Mouse (Mus musculus) kidney, postnatal 36 days (tissue): ENCODE data around the gene Slc7a6.
"Not testable (repeated sequence)": the region's sequence is repeated elsewhere in the genome, so short reads cannot be mapped to it uniquely, and the experiment has no call there.

Experiments
- DNase-seq, 2 experiments: peaks; one replicate each; pipeline ENCODE4 v3.0.0; 2021 to 2022; ENCODE audit warnings: mixed read lengths in 2 of 2

Slc7a6 gene

GRCm38 (mm10) chr8:106193162-106193561 lies 24.5 kb downstream of the Slc7a6 start:
- DNase-seq = no peak

- DNase-seq = no peak
Observed at GRCm38 (mm10) chr8:106194062-106194461, 25.4 kb downstream of the Slc7a6 start.

- DNase-seq = peak; percentile 28 to 58
Observed at GRCm38 (mm10) chr8:106198741-106199140, 30.1 kb downstream of the Slc7a6 start.

DNA sequence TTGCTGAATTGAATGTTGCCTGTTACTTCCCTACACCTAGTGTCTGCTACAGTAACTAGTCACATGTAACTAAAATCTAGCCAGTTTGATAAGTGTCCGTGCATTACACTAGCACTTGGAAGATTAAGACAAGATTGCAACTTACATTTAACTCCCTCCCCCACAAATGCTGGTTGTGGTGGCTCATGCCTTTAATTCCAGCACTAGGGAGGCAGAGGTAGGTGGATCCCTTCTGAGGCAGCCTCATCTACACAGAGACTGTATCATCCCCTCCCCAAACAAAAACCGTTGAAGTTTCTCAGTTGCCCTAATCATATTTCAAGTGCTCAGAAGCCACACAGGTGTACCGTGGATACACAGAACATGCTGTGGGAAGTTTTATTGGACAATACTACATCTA lies 30.9 kb downstream of the Slc7a6 start:
- DNase-seq = not testable (repeated sequence)

DNA sequence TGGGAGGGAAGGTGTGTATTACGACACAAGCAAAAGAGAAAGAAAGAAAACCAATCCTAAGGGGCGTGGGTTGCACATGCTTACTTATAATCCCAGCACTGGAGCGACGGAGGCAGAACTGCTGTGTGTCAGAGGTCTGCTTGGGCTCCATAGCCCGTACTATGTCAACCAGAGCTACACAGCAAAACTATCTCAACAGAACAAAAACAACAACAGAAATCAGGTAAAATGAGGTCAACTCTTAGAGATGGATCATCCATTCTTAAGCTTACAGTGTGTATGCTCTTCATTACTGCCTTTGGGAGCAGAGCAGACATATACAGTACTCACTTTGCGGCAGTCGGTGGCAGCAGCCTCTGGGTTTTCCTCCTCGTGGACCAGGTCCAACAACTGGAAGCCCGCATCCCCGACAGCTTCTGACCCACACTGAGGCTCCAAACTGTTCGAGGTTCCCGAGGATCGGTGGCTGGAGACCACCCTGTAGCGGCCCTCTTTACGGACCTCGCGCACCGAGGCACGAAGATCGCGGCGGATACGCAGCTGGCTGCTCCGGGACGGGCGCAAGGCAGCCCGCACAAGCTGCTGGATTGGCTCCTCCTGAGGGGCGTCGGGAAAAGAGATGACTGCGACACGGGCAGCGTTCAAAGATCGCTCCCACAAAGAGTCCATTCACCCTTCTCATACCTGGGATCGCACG lies 41.5 kb downstream of the Slc7a6 start:
- DNase-seq = peak; percentile 48 to 68

GRCm38 (mm10) chr8:106210821-106211345 lies 42.2 kb downstream of the Slc7a6 start, which contains the start of the genes Slc7a6os and Prmt7:
Gene Slc7a6os, minus strand, starts transcription at chr8:106210935.
Gene Prmt7, plus strand, starts transcription at chr8:106210936.
- peak; percentile 96 to 98 for DNase-seq

DNA sequence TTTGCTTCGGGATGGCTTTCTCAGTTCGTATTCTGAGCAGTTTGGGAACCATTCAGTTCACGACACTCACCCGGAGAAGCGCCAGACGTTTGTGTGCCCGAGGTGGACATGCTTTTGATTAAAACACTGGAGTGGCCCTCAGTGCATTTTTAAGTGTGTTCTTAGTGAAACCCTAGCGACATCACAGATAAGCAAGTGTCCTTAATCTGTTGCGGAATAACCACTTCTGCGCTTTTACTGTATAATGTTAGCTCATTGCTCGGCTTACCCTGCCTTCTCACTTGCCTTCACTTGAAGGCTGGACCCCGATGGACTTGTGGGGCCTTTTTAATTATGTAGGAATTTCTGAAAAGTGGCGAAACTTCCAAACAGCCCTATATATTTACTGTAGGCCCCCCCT lies 42.8 kb downstream of the Slc7a6 start:
- DNase-seq = no peak

DNA sequence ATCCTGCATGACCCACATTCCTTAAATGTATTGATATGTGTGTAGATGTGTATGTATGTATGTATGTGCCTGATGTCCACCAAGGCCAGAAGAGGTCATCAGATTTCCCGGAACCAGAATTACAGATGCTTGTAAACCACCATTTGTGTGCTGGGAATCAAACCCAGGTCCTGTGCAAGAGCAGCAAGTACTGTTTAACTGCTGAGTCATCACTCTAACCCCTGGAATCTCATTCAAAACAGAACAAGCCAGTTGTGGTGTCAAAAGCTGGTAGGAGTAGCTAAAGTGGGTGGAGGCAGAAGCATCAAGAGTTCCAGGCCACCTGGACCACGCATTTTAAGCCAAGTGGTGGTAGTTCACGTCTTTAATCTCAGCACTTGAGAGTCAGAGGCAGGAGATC lies 45.3 kb downstream of the Slc7a6 start:
- no peak for DNase-seq

- no peak for DNase-seq
Observed at GRCm38 (mm10) chr8:106219620-106220019, 51.0 kb downstream of the Slc7a6 start.

DNA sequence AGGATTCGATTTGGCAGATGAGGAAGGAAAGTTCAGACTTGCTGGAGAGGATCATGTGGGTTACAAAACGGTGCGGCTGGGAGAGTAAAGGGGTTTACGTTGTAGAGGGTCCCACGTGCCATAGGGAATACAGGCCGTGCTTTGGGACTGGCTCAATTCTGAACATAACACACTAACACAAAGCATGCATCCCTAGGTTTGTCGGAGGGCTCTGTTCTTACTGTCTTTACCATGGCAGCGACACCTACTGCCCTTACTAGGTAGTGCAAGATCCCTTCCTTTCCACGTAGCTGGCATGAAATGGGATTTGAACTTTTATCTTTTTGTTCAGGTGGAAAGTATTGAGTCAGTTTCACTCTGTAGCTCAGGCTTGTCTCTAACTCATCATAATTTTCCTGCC lies 57.9 kb downstream of the Slc7a6 start:
- peak; percentile 39 to 82 for DNase-seq

- no peak for DNase-seq
Observed at GRCm38 (mm10) chr8:106231536-106231935, 62.9 kb downstream of the Slc7a6 start.

DNA sequence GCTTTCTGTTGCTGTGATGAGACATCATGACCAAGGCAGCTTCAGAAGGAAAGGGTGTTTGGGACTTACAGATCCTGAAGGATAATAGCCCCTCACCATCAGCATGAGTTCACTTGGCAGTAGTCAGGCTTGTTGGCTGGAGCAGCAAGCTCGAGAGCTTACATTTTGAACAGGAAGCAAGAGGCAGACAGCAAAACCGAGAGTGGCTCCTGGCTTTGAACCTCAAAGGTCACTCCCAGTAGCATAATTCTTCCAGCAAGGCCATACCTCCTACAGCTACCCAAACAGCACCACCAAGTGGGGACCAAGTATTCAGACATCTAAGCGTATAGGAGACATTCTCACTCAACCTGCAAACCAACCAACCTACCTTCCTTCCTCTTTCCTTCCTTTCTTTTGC lies 64.1 kb downstream of the Slc7a6 start:
- no peak for DNase-seq

DNA sequence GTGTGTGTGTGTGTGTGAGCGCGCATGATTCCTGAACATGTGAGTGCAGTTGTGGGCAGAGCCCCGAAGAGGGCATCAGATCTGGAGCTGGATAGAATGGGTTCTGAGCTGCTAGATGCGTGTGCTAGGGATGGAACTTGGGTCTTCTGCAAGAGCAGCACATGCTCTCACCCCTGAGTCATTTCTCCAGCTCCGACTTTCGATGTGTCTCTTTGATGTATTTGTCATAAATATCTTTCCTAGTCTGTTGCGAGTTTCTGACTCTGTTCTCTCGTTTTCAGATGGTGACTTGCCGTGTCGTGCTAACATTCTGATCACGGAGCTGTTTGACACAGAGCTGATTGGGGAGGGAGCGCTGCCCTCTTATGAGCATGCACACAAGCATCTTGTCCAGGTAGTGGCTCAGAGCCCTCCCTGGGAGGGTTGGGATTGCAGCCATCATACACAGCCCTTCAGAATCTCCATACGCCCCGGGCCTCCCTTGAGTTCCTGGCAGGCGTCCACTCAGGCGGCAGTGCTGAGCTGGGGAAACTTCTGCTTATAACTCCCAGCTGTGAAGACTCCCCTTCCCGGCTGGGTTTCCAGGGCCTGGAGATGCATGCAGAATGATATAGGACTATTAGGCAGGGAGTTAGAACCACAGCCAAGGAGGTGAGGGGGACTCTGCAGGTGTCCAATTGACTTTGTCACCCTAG lies 66.1 kb downstream of the Slc7a6 start:
- no peak for DNase-seq

- peak; percentile 78 to 90 for DNase-seq
Observed at GRCm38 (mm10) chr8:106237106-106237505, 68.4 kb downstream of the Slc7a6 start.
